Mouse (Mus musculus) heart, embryonic 14.5 days (tissue): ENCODE data around the gene Prkag3. TPM values are rescaled to one million over a fixed set of nuclear protein-coding genes. Genes with fewer than 3 reads are reported as not detected.

ENCODE experiments used
- ATAC-seq: fragments of 200-750 bp; cut with Nextera tagmentation; 2 replicates; pipeline ENCODE4 v1.8.0; 2017; ENCODE audit warnings: low read depth, moderate TSS enrichment; ENCODE audit not compliant: insufficient number of reproducible peaks, insufficient read depth, low FRiP score
- H3K27ac ChIP-seq, 2 experiments: fragments of 200-500 bp in 1 of 2; fragments of 300-500 bp in 1 of 2; sonication (generic) in 1 of 2; replicated peaks in 1 of 2; 2 replicates each; pipeline ENCODE4 v1.5.1; 2012 to 2014; ENCODE audit warnings: low read depth in 2 of 2, low read length in 2 of 2, control low read depth in 1 of 2, mild to moderate bottlenecking in 1 of 2, mixed read lengths in 1 of 2; ENCODE audit not compliant: control insufficient read depth in 1 of 2, insufficient read depth in 1 of 2
- H3K27me3 ChIP-seq: fragments of 300-500 bp; sonication (generic); 2 replicates; pipeline ENCODE4 v1.6.1; 2014; ENCODE audit warnings: mild to moderate bottlenecking, low read length, control low read depth; ENCODE audit not compliant: control insufficient read depth, insufficient read depth
- H3K36me3 ChIP-seq: fragments of 300-500 bp; sonication (generic); 2 replicates; pipeline ENCODE4 v1.6.1; 2014; ENCODE audit warnings: mild to moderate bottlenecking, control low read depth, low read length, mixed read lengths; ENCODE audit not compliant: control insufficient read depth, insufficient read depth
- H3K4me1 ChIP-seq, 2 experiments: fragments of 200-500 bp in 1 of 2; fragments of 300-500 bp in 1 of 2; sonication (generic) in 1 of 2; 2 replicates each; pipeline ENCODE4 v1.6.1; 2012 to 2014; ENCODE audit warnings: low read length in 2 of 2, control low read depth in 1 of 2, mixed read lengths in 1 of 2; ENCODE audit not compliant: control insufficient read depth in 2 of 2, insufficient read depth in 2 of 2
- H3K4me2 ChIP-seq: fragments of 300-500 bp; sonication (generic); 2 replicates; pipeline ENCODE4 v1.6.1; 2014; ENCODE audit warnings: mild to moderate bottlenecking, low read length
- H3K4me3 ChIP-seq, 2 experiments: fragments of 200-500 bp in 1 of 2; fragments of 300-500 bp in 1 of 2; sonication (generic) in 1 of 2; 2 replicates each; pipeline ENCODE4 v1.5.1; 2012 to 2014; ENCODE audit warnings: low read length in 2 of 2, mild to moderate bottlenecking in 2 of 2, control low read depth in 1 of 2, low read depth in 1 of 2, moderate library complexity in 1 of 2; ENCODE audit not compliant: control insufficient read depth in 1 of 2, insufficient read depth in 1 of 2
- H3K9ac ChIP-seq: fragments of 300-500 bp; sonication (generic); 2 replicates; pipeline ENCODE4 v1.6.1; 2014; ENCODE audit warnings: mild to moderate bottlenecking, low read length
- H3K9me3 ChIP-seq: fragments of 300-500 bp; sonication (generic); 2 replicates; pipeline ENCODE4 v1.6.1; 2016; ENCODE audit warnings: low read length, control low read depth; ENCODE audit not compliant: control insufficient read depth
- WGBS: fragments of 180-500 bp; shearing (Covaris S2); extraction: QIAGEN DNeasy Blood & Tissue Kit; methylation state at CpG from one replicate; pipeline ENCODE4 v1.1.7; 2014; 5-methylcytosine and 5-hydroxymethylcytosine counted together
- polyA plus RNA-seq: library from polyadenylated mRNA; unstranded; fragments of >200 nt; fragmentation: Nextera tagmentation; extraction: Ambion mirVana; gene quantifications from 2 replicates; pipeline ENCODE4 v1.2.1, GENCODE M21; 2014

Prkag3 gene
- polyA plus RNA-seq, 1 experiment from 2014 or later: 6.1 TPM

DNA sequence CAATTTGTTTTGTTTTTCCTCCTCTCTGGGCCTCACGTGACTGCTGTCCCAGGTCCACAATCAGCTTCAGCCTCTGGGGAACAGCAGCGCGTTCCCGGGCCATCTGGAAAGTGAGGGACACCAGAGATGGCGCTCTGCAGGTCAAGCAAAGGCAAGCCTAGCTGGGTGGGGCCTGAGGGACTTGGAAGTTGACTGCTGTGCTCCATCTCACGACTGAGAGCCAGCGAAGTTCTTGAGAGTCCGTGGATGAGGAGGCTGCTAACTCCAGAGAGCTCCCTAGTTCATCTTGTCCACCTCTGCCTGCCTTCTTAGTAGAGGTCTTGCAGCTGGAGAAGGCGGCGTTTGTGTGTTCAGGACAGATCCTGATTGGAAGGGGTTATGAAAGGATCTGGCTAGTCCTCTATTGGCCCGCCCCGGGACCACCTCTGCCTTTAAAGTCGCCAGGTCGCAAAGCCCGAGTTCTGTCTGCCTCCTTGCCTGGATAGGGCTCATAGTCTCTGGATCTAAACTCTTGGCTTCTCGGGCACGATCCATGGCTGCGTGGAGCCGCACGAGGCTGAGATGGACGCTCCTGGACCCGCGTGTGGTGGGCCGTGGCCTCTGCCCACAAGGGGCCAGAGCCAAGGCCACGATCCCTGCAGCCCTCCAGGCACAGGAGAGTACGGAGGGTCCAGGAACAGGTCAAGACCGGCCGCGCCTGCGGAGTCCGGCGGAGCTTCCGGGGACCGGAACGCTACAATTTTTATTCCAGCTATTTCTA lies 35.7 kb downstream of the Prkag3 start, which contains the start of gene Cyp27a1:
Gene Cyp27a1, plus strand, starts transcription at position 476 of the 760 bp plus-strand sequence.
- no peaks in the 10 kb centered on the region for H3K36me3 ChIP-seq
- 1% methylated on average over 35 of the region's 35 CpGs for WGBS
- ATAC-seq: peak; percentile 61
- no peaks in the 10 kb centered on the region for H3K27me3 ChIP-seq
- peaks cover 4 to 11% of the 10 kb centered on the region in 2 experiments; a peak in 2 of 4 replicates for H3K4me1 ChIP-seq
- peak within 1 kb of the TSS; percentile 77 for H3K9ac ChIP-seq
- H3K4me3 ChIP-seq: peak within 1 kb of the TSS; percentile 56 to 91
- peak within 1 kb of the TSS; percentile 51 to 75 for H3K27ac ChIP-seq
- H3K4me2 ChIP-seq: peak within 1 kb of the TSS; percentile 81
- H3K9me3 ChIP-seq: no peaks in the 10 kb centered on the region

GRCm38 (mm10) chr1:74712461-74713098 lies 36.4 kb downstream of the Prkag3 start:
- H3K4me2 ChIP-seq: peak overlapping the region; percentile 81
- no peaks in the 10 kb centered on the region for H3K27me3 ChIP-seq
- peak overlapping the region; percentile 77 for H3K9ac ChIP-seq
- H3K4me3 ChIP-seq: peak overlapping the region; percentile 56 to 91; a peak in 3 of 4 replicates
- ATAC-seq: no peak
- WGBS: 36% methylated on average over 5 of the region's 5 CpGs
- no peaks in the 10 kb centered on the region for H3K36me3 ChIP-seq
- peak overlapping the region; percentile 39 to 51; a peak in 2 of 4 replicates for H3K27ac ChIP-seq
- H3K9me3 ChIP-seq: no peaks in the 10 kb centered on the region
- peaks cover 4 to 11% of the 10 kb centered on the region in 2 experiments; a peak in 2 of 4 replicates for H3K4me1 ChIP-seq

GRCm38 (mm10) chr1:74712046-74712445 lies 37.0 kb downstream of the Prkag3 start:
- no peak overlapping the region for H3K27ac ChIP-seq
- peaks cover 4 to 11% of the 10 kb centered on the region in 2 experiments; a peak in 2 of 4 replicates for H3K4me1 ChIP-seq
- no peaks in the 10 kb centered on the region for H3K27me3 ChIP-seq
- H3K4me3 ChIP-seq: no peak overlapping the region
- no peak overlapping the region for H3K9ac ChIP-seq
- H3K9me3 ChIP-seq: no peaks in the 10 kb centered on the region
- no peak for ATAC-seq
- H3K36me3 ChIP-seq: no peaks in the 10 kb centered on the region
- WGBS: 79% methylated on average over 4 of the region's 4 CpGs
- no peak overlapping the region for H3K4me2 ChIP-seq

GRCm38 (mm10) chr1:74709566-74709965 lies 39.5 kb downstream of the Prkag3 start:
- Histone ChIP-seq H3K27me3 (no peaks in the 10 kb centered on the region), H3K9ac (no peak overlapping the region), H3K4me1 (peaks cover 4 to 11% of the 10 kb centered on the region in 2 experiments; a peak in 2 of 4 replicates), H3K36me3 (no peaks in the 10 kb centered on the region), H3K9me3 (no peaks in the 10 kb centered on the region), H3K27ac (no peak overlapping the region), H3K4me3 (no peak overlapping the region), H3K4me2 (no peak overlapping the region)
- ATAC-seq: no peak
- WGBS: 40% methylated on average over 6 of the region's 6 CpGs

GRCm38 (mm10) chr1:74705016-74705415 lies 44.0 kb downstream of the Prkag3 start:
- Histone ChIP-seq H3K9ac (no peak overlapping the region), H3K27me3 (no peaks in the 10 kb centered on the region), H3K4me1 (no peaks in the 10 kb centered on the region), H3K36me3 (peaks cover 14% of the 10 kb centered on the region), H3K4me2 (no peak overlapping the region), H3K9me3 (no peaks in the 10 kb centered on the region), H3K4me3 (no peak overlapping the region), H3K27ac (no peak overlapping the region; a peak in 1 of 4 replicates)
- ATAC-seq: no peak
- 72% methylated on average over 5 of the region's 5 CpGs for whole genome bisulfite sequencing

DNA sequence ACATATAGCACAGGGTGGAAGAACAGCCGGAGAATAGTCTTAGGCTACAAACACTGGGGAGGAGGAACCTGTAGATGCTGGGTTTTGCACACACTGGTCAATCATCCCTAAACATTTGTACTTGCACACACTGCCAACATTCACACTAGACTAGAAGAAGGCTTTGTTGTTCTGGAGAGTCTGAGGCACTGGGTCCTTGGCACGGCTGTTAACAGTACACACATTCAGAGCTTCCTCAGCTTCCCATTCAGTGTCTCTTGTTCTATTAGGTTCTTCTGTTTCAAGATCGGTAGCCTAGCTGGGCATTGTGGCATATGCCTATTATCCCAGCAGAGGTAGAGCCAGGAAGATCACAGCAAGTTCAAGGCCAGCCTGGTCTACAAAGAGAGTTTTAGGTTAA lies 44.9 kb downstream of the Prkag3 start:
- ATAC-seq: no peak
- H3K9ac ChIP-seq: no peak overlapping the region
- 84% methylated on average over 3 of the region's 3 CpGs for WGBS
- peaks cover 1 to 7% of the 10 kb centered on the region in 2 experiments for H3K4me1 ChIP-seq
- H3K27ac ChIP-seq: no peak overlapping the region
- no peaks in the 10 kb centered on the region for H3K27me3 ChIP-seq
- H3K9me3 ChIP-seq: no peaks in the 10 kb centered on the region
- H3K4me3 ChIP-seq: no peak overlapping the region
- no peak overlapping the region for H3K4me2 ChIP-seq
- H3K36me3 ChIP-seq: peaks cover 20% of the 10 kb centered on the region

DNA sequence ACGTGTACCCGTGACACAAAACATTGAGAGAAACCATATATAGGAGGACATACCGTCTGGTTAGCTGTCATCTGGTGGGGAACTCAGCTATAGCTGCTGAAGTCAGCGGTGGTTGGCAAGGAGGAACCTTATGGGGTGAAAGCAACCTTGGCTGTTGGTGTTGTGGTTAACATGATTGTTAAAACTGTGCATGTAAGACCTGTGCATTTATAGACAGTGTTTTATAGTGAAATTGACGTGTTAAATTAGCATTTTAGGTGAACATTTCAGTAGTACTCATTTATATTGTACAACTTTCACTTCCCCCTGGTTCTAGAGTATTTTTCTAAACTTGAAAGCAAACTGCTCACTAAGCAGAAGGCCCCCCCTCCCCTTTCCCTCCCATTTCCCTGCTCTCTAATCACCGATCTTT lies 46.9 kb downstream of the Prkag3 start:
- no peak for ATAC-seq
- Histone ChIP-seq H3K27ac (no peak overlapping the region), H3K4me2 (no peak overlapping the region), H3K36me3 (peaks cover 40% of the 10 kb centered on the region), H3K9me3 (no peaks in the 10 kb centered on the region), H3K4me3 (no peak overlapping the region), H3K27me3 (no peaks in the 10 kb centered on the region), H3K9ac (no peak overlapping the region), H3K4me1 (peaks cover 5 to 20% of the 10 kb centered on the region in 2 experiments)
- WGBS: 89% methylated on average over 6 of the region's 6 CpGs
